Mouse (Mus musculus) mesoderm, embryonic 11.5 days (tissue): ENCODE data around the gene Rnf7.
A peak's percentile ranks its signal among the peaks of the same experiment; 100 is the strongest.

ENCODE experiments used
- DNase-seq: peaks from one replicate; pipeline ENCODE4 v3.0.0-alpha.2; 2012; ENCODE audit warnings: low read depth, low spot score

Rnf7 gene

GRCm38 (mm10) chr9:96470266-96470974 is 8.1 kb downstream of the Rnf7 start:
- no peak for DNase-seq

- no peak for DNase-seq
Measured at GRCm38 (mm10) chr9:96469556-96470265, 8.8 kb downstream of the Rnf7 start.

GRCm38 (mm10) chr9:96463708-96464107 is 14.8 kb downstream of the Rnf7 start:
- no peak for DNase-seq

- DNase-seq, result no peak
Measured at GRCm38 (mm10) chr9:96461607-96462006, 16.9 kb downstream of the Rnf7 start.

- no peak for DNase-seq
Measured at GRCm38 (mm10) chr9:96460117-96460865, 18.2 kb downstream of the Rnf7 start.

- DNase-seq, result no peak
Measured at GRCm38 (mm10) chr9:96455618-96456017, 22.9 kb downstream of the Rnf7 start.

- DNase-seq, result no peak
Measured at GRCm38 (mm10) chr9:96452956-96453355, 25.5 kb downstream of the Rnf7 start.

GRCm38 (mm10) chr9:96450900-96451720 is 27.4 kb downstream of the Rnf7 start:
- no peak for DNase-seq

- no peak for DNase-seq
Measured at GRCm38 (mm10) chr9:96449514-96449913, 29.0 kb downstream of the Rnf7 start.

GRCm38 (mm10) chr9:96445351-96445750 is 33.1 kb downstream of the Rnf7 start:
- DNase-seq, result no peak

- no peak for DNase-seq
Measured at GRCm38 (mm10) chr9:96442081-96442480, 36.4 kb downstream of the Rnf7 start.

GRCm38 (mm10) chr9:96438334-96438871 is 40.1 kb downstream of the Rnf7 start:
- no peak for DNase-seq

GRCm38 (mm10) chr9:96437805-96438333 is 40.6 kb downstream of the Rnf7 start:
- DNase-seq, result peak; percentile 77

GRCm38 (mm10) chr9:96436901-96437804 is 41.3 kb downstream of the Rnf7 start:
- peak; percentile 57 for DNase-seq

- no peak for DNase-seq
Measured at GRCm38 (mm10) chr9:96432575-96432974, 45.9 kb downstream of the Rnf7 start.

- no peak for DNase-seq
Measured at GRCm38 (mm10) chr9:96431081-96431480, 47.4 kb downstream of the Rnf7 start.

GRCm38 (mm10) chr9:96428336-96429046 is 50.0 kb downstream of the Rnf7 start:
- DNase-seq, result no peak

GRCm38 (mm10) chr9:96424027-96424426 is 54.4 kb downstream of the Rnf7 start:
- DNase-seq, result no peak
